Mouse (Mus musculus) liver, embryonic 16.5 days (tissue): ENCODE measurements at regions not wholly inside any gene's neighbourhood (a gene's known extent, or its start where the extent isn't known, plus 50 kb on each side); places are given as distances from the start of the nearest gene placed in this dataset.

Source experiments
- ATAC-seq: fragments of 200-750 bp; cut with Nextera tagmentation; 2 replicates; pipeline ENCODE4 v1.8.0; 2017; ENCODE audit warnings: low read depth, mild to moderate bottlenecking, moderate number of reproducible peaks, moderate library complexity
- H3K27ac ChIP-seq: fragments of 300-500 bp; sonication (generic); 2 replicates; pipeline ENCODE4 v1.5.1; 2014; ENCODE audit warnings: mild to moderate bottlenecking, low read length
- H3K27me3 ChIP-seq: fragments of 300-500 bp; sonication (generic); 2 replicates; pipeline ENCODE4 v1.6.1; 2014; ENCODE audit warnings: low read depth, low read length, mixed read lengths; ENCODE audit not compliant: control insufficient read depth, insufficient read depth
- H3K36me3 ChIP-seq: fragments of 300-500 bp; sonication (generic); 2 replicates; pipeline ENCODE4 v1.6.1; 2014; ENCODE audit warnings: mild to moderate bottlenecking; ENCODE audit not compliant: control insufficient read depth, insufficient read depth
- H3K4me1 ChIP-seq: fragments of 300-500 bp; sonication (generic); 2 replicates; pipeline ENCODE4 v1.6.1; 2014; ENCODE audit warnings: low read depth, low read length, mixed read lengths; ENCODE audit not compliant: control insufficient read depth
- H3K4me2 ChIP-seq: fragments of 300-500 bp; sonication (generic); 2 replicates; pipeline ENCODE4 v1.6.1; 2014; ENCODE audit warnings: low read depth, low read length, mixed read lengths
- H3K4me3 ChIP-seq: fragments of 300-500 bp; sonication (generic); 2 replicates; pipeline ENCODE4 v1.5.1; 2014; ENCODE audit warnings: low read depth, mild to moderate bottlenecking, low read length
- H3K9ac ChIP-seq: fragments of 300-500 bp; sonication (generic); 2 replicates; pipeline ENCODE4 v1.6.1; 2014; ENCODE audit warnings: low read depth, low read length
- H3K9me3 ChIP-seq: fragments of 300-500 bp; sonication (generic); replicated peaks from 2 replicates; pipeline ENCODE4 v1.6.1; 2016; ENCODE audit warnings: low read length; ENCODE audit not compliant: control insufficient read depth
- WGBS: fragments of 180-500 bp; shearing (Covaris S2); extraction: QIAGEN DNeasy Blood & Tissue Kit; methylation state at CpG from one replicate; pipeline ENCODE4 v1.1.7; 2014; ENCODE audit not compliant: insufficient replicate concordance; 5-methylcytosine and 5-hydroxymethylcytosine counted together

DNA sequence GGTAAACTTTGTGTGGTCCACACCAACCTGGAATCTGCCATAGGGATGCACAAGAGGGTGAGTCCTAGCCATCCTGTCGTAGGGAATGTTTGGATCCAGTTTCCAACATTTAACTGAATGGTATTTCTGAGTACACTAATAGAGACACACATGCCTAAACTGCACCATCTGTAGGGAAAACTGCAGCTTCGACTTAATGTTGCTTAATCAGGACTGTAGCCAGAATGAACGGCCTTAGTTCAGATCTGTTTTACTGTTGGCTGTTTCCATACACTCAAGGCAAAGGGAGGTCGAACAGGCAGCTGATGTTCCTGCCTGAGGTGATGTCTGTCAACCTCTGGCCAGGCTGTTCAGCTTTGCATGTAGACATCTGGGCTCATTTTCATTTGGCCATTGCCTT is 399.0 kb upstream of the Tmem132c start:
- no peak overlapping the region for H3K4me2 ChIP-seq
- WGBS: 41% methylated on average over 4 of the region's 4 CpGs

GRCm38 (mm10) chr5:126862078-126862477 is 379.5 kb upstream of the Tmem132c start:
- Histone ChIP-seq H3K4me1 (no peaks in the 10 kb centered on the region), H3K9ac (no peak overlapping the region), H3K36me3 (no peaks in the 10 kb centered on the region), H3K9me3 (peaks cover 2% of the 10 kb centered on the region; the same call in 1 of the 2 replicates), H3K4me2 (no peak overlapping the region), H3K27ac (no peak overlapping the region), H3K4me3 (no peak overlapping the region), H3K27me3 (no peaks in the 10 kb centered on the region)
- no peak for ATAC-seq
- WGBS: 65% methylated on average over 1 of the region's 1 CpGs

More for the DNA sequence above, 399.0 kb upstream of the Tmem132c start:
- no peak overlapping the region for H3K4me3 ChIP-seq
- no peak overlapping the region for H3K27ac ChIP-seq
- no peaks in the 10 kb centered on the region for H3K27me3 ChIP-seq
- ATAC-seq: no peak
- no peaks in the 10 kb centered on the region for H3K4me1 ChIP-seq
- H3K9ac ChIP-seq: no peak overlapping the region
- H3K9me3 ChIP-seq: no peaks in the 10 kb centered on the region
- no peaks in the 10 kb centered on the region for H3K36me3 ChIP-seq

DNA sequence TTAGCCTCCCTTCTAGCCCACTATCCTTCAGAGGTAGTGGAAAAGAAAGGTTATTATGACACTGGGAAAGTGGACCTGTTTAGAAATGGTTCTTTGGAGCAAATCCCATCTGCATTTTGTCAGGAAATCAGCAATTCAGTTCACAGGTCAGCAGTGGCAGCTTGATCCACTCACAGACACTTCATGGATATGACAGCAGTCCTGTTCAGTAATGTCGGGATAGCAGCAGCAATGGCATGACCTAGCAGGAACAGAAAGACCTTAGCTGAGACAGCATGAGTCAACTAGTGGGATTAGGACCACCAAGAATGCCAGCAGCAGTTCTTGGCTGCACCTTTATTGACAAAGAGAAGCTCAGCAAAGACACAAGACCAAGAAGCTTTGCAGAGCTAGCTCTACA is 365.8 kb upstream of the Tmem132c start:
- H3K4me2 ChIP-seq: no peak overlapping the region
- no peaks in the 10 kb centered on the region for H3K9me3 ChIP-seq
- H3K27ac ChIP-seq: no peak overlapping the region
- no peaks in the 10 kb centered on the region for H3K36me3 ChIP-seq
- H3K4me1 ChIP-seq: no peaks in the 10 kb centered on the region
- no peak overlapping the region for H3K9ac ChIP-seq
- no peak overlapping the region for H3K4me3 ChIP-seq
- no peak for ATAC-seq
- H3K27me3 ChIP-seq: no peaks in the 10 kb centered on the region
- WGBS: 53% methylated on average over 1 of the region's 1 CpGs

DNA sequence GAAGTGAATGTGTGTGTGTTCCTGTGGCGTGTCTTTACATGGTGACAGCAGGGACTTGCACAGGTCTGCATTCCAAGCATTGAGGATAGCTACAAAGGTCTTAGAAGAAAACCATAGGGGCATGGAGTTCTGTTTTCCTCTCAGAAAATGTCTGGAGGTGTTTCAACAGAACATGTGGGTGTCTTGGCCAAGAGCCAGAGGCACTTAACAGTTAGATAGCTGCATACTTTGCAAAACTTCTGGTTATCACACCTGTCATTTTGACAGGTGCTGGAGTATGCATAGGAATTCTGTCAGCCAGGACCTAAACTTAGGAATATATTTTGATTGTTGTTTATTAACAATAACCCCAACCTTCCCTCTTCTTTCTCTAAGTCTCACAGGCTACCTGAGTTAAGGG is 350.9 kb upstream of the Tmem132c start:
- WGBS: 57% methylated on average over 1 of the region's 1 CpGs
- Histone ChIP-seq H3K36me3 (no peaks in the 10 kb centered on the region), H3K27me3 (no peaks in the 10 kb centered on the region), H3K9me3 (no peaks in the 10 kb centered on the region; the same call in 1 of the 2 replicates), H3K4me3 (no peak overlapping the region), H3K27ac (no peak overlapping the region), H3K4me1 (no peaks in the 10 kb centered on the region), H3K9ac (no peak overlapping the region), H3K4me2 (no peak overlapping the region)
- no peak for ATAC-seq

- Histone ChIP-seq H3K27me3 (no peaks in the 10 kb centered on the region), H3K4me2 (no peak overlapping the region), H3K4me3 (no peak overlapping the region), H3K27ac (no peak overlapping the region), H3K36me3 (no peaks in the 10 kb centered on the region), H3K4me1 (no peaks in the 10 kb centered on the region), H3K9me3 (no peaks in the 10 kb centered on the region; the same call in 1 of the 2 replicates), H3K9ac (no peak overlapping the region)
- no peak for ATAC-seq
- 68% methylated on average over 4 of the region's 4 CpGs for WGBS
Measured at GRCm38 (mm10) chr5:126893063-126893462, 348.5 kb upstream of the Tmem132c start.

DNA sequence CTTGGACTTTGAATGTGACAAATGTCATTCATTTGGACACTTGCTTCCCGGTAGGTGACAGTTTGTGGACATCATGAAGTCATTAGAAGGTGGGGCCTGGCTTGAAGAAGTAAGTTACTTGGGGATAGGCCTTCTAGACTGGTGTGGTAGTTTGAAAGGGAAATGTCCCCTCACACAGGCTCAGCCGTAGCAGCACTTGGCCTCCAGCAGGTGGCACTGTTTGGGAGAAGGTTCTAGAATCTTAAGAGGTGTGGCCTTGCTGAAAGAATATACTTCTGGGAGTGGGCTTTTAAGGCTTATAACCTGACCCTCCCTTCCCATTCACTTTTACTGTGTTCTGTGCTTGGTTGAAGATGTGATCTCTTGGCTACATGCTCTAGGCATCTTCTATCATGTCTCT is 331.5 kb upstream of the Tmem132c start:
- Histone ChIP-seq H3K27ac (no peak overlapping the region), H3K4me1 (no peaks in the 10 kb centered on the region), H3K36me3 (no peaks in the 10 kb centered on the region), H3K4me3 (no peak overlapping the region), H3K27me3 (no peaks in the 10 kb centered on the region), H3K9me3 (0 out of 2 replicates have a peak, but pooled peaks cover 3% of the 10 kb centered on the region), H3K9ac (no peak overlapping the region), H3K4me2 (no peak overlapping the region)
- WGBS: 50% methylated on average over 2 of the region's 2 CpGs
- ATAC-seq: no peak

DNA sequence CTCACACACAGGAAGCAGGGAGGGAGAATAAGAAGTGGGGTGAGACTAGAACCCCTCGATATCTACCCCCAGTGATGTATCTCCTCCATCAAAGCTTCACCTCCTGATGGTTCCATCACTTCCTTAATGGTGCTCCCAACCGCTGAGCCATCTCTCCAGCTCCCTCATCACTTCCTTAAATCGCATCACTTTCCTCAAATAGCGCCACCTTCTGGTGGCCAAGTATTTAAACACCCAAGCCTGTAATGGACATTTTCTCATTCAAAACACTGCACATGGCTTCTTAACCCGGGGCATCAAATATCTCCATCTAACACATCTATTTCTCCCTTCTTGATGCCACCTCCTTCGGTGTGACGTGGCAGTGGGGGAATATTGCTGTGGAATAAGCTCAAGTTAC is 324.3 kb upstream of the Tmem132c start:
- no peaks in the 10 kb centered on the region for H3K4me1 ChIP-seq
- no peak overlapping the region for H3K9ac ChIP-seq
- no peaks in the 10 kb centered on the region; the same call in 1 of the 2 replicates for H3K9me3 ChIP-seq
- 55% methylated on average over 7 of the region's 7 CpGs for WGBS
- H3K27ac ChIP-seq: no peak overlapping the region
- no peak overlapping the region for H3K4me2 ChIP-seq
- no peaks in the 10 kb centered on the region for H3K27me3 ChIP-seq
- ATAC-seq: no peak
- no peak overlapping the region for H3K4me3 ChIP-seq
- no peaks in the 10 kb centered on the region for H3K36me3 ChIP-seq

DNA sequence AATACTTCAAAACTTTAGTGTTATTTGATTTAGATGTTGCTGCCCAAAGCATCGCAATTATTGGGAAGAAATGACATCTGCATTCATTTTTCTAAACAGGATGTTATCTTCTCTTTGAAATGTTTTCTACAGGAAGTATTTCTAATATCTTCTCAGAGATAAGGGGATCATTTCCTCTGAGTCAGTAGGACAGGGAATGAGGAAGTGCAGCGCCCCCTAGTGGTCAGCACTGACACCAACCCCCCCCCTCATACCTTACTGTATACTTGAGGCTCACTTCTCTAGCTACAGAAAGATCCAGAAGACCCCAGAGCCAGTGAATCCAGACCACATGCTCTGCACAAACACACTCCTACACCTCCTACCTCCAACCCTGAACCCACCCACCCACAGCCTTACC is 308.1 kb upstream of the Tmem132c start:
- H3K27me3 ChIP-seq: no peaks in the 10 kb centered on the region
- no peaks in the 10 kb centered on the region for H3K9me3 ChIP-seq
- no peak overlapping the region for H3K9ac ChIP-seq
- no peaks in the 10 kb centered on the region for H3K4me1 ChIP-seq
- no peak for ATAC-seq
- no peak overlapping the region for H3K4me2 ChIP-seq
- no peak overlapping the region for H3K4me3 ChIP-seq
- H3K36me3 ChIP-seq: no peaks in the 10 kb centered on the region
- WGBS: 34% methylated on average over 2 of the region's 2 CpGs
- no peak overlapping the region for H3K27ac ChIP-seq

DNA sequence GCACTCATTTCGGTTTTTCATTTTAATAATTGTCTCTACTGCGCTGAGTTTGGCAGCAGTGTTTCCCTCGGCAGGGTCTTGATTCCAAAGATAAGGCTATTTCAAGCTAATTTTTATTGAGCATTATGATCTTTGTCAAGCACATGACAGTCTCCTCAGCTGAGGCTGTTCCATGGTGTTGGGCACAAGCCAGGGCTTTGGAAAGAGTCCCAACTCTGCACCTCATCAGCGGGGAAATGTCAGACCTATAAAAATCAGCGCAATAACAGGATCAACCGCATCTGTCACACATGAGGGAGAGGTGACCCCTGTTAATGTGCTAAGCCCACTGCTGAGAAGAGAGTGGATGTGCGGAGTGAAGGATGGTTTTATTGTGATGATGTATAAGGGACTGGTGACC is 296.7 kb upstream of the Tmem132c start:
- Histone ChIP-seq H3K9ac (no peak overlapping the region), H3K4me2 (no peak overlapping the region), H3K4me3 (no peak overlapping the region), H3K36me3 (no peaks in the 10 kb centered on the region), H3K27me3 (no peaks in the 10 kb centered on the region), H3K9me3 (no peaks in the 10 kb centered on the region; the same call in 1 of the 2 replicates), H3K27ac (no peak overlapping the region), H3K4me1 (no peaks in the 10 kb centered on the region)
- ATAC-seq: no peak
- WGBS: 67% methylated on average over 7 of the region's 7 CpGs
